Comparison of ENCODE assay signal across 9 mouse cellular contexts in the genomic region with DNA sequence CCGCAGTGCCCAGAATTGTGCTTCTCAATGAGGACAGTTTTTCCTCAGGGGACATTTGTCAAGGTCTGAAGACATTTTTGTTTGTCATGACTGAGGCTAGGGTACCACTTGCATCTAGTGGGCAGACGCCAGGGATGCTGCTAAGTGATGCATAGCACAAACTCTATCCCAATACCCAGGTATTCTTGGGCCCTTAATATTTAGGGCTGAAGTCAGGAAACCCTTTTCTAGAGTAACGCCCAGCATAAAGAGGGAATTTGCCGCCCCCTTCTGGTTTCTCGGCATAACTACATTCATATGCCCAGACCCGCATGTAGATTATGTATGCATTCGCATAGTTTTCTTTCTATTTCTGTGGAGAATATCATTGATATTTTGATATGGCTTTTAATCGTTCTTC. TPM values are rescaled to one million over a fixed set of nuclear protein-coding genes. Genes with fewer than 3 reads are reported as not detected.
A peak's percentile ranks its signal among the peaks of the same experiment; 100 is the strongest.
DNase-seq lines count a peak whose midpoint lies in the region; ATAC-seq and TF ChIP-seq lines count a peak whose summit lies in the region.
"Had no signal": no experiment of that assay in that cellular context is flagged by ENCODE, and none has a peak within 500 bp of the region (broad histone marks: within the 10 kb centered on the region; RNA-seq: fewer than 3 reads in every experiment).

No protein-coding gene starts in this region.

- H3K27ac ChIP-seq in cerebellum, adult 2 months (ENCODE audit: insufficient read depth, low read length): no peak overlapping the region
- H3K27ac ChIP-seq in kidney, embryonic 14.5 days (ENCODE audit: low read depth, low read length): no peak overlapping the region
- no peak overlapping the region for H3K27ac ChIP-seq in lung, postnatal 0 days (ENCODE audit: low read length)

- H3K4me3 ChIP-seq in cerebellum, adult 2 months (replicated peaks; ENCODE audit: insufficient read depth, low read depth, low read length): no peak overlapping the region
- no peak overlapping the region for H3K4me3 ChIP-seq in kidney, embryonic 14.5 days (ENCODE audit: low read length)
- H3K4me3 ChIP-seq in lung, postnatal 0 days (ENCODE audit: low read depth, low read length): no peak overlapping the region

- intact Hi-C loops in heart, postnatal 25 days (cut with DNase I): loop anchor here (2.0 kb wide), 2 partner anchors 62 to 206 kb away; partner anchors contain the start of gene Klhdc9

- ATAC-seq in kidney, embryonic 14.5 days (ENCODE audit: low FRiP score, low TSS enrichment): 0 out of 2 replicates have a peak, but pooled peaks have one; percentile 11
- peak; percentile 19; the same call in 1 of the 2 replicates for ATAC-seq in lung, postnatal 0 days

- TF ChIP-seq POLR2A in cerebellum, adult 2 months (IDR thresholded peaks at IDR 0.05; ENCODE audit: borderline replicate concordance, insufficient read depth, low read length): no peak

- H3K36me3 ChIP-seq in kidney, embryonic 14.5 days (ENCODE audit: control insufficient read depth, insufficient read depth, low read length): no peaks in the 10 kb centered on the region
- no peaks in the 10 kb centered on the region for H3K36me3 ChIP-seq in lung, postnatal 0 days (ENCODE audit: insufficient read depth, low read length)

- TF ChIP-seq CTCF in cerebellum, adult 2 months (IDR thresholded peaks at IDR 0.05; ENCODE audit: borderline replicate concordance, insufficient read depth, low read depth, low read length): peak; percentile 34; the same call in 1 of the 2 replicates
- TF ChIP-seq CTCF in lung, postnatal 0 days (IDR thresholded peaks at IDR 0.05): peak; percentile 80

- H3K9me3 ChIP-seq in kidney, embryonic 14.5 days (ENCODE audit: control insufficient read depth, low read length): no peaks in the 10 kb centered on the region
- no peaks in the 10 kb centered on the region for H3K9me3 ChIP-seq in lung, postnatal 0 days (ENCODE audit: low read length)

- H3K27me3 ChIP-seq in cerebellum, adult 2 months (ENCODE audit: control insufficient read depth, insufficient read depth, low read length): no peaks in the 10 kb centered on the region
- H3K27me3 ChIP-seq in kidney, embryonic 14.5 days (ENCODE audit: control insufficient read depth, insufficient read depth, low read length): no peaks in the 10 kb centered on the region
- H3K27me3 ChIP-seq in lung, postnatal 0 days (replicated peaks; ENCODE audit: insufficient read depth, low read length): no peaks in the 10 kb centered on the region

- H3K4me2 ChIP-seq in kidney, embryonic 14.5 days (replicated peaks; ENCODE audit: low read depth, low read length): no peak overlapping the region
- H3K4me2 ChIP-seq in lung, postnatal 0 days (replicated peaks; ENCODE audit: low read depth, low read length): no peak overlapping the region

- no peak overlapping the region for H3K9ac ChIP-seq in kidney, embryonic 14.5 days (ENCODE audit: low read depth, low read length)
- no peak overlapping the region for H3K9ac ChIP-seq in lung, postnatal 0 days (replicated peaks; ENCODE audit: low read depth)

- DNase-seq in heart, adult 11 months: peak; percentile 57
- no peak for DNase-seq in heart, postnatal 25 days (ENCODE audit: low spot score)
- DNase-seq in Muller cell, postnatal 12 days (ENCODE audit: inconsistent ontology term): peak; percentile 17
- peak; percentile 26 to 36 for DNase-seq in cerebellum, adult 2 months
- DNase-seq in frontal cortex, postnatal 36 days (ENCODE audit: low spot score in 2 of 2): peak; percentile 20 to 29
- DNase-seq in lung, postnatal 0 days (ENCODE audit: low spot score): peak; percentile 77
- peak; percentile 12 for DNase-seq in right cerebral cortex, postnatal 25 days

- no peak for TF ChIP-seq EP300 in lung, postnatal 0 days (IDR thresholded peaks at IDR 0.05)

- 21% methylated on average over 8 of the region's 8 CpGs for WGBS in cerebellum, adult 2 months
- 26% methylated on average over 8 of the region's 8 CpGs for WGBS in kidney, embryonic 14.5 days
- 16% methylated on average over 8 of the region's 8 CpGs for WGBS in lung, postnatal 0 days

- H3K4me1 ChIP-seq in cerebellum, adult 2 months (ENCODE audit: control insufficient read depth, insufficient read depth, low read length): no peaks in the 10 kb centered on the region
- H3K4me1 ChIP-seq in kidney, embryonic 14.5 days (ENCODE audit: control insufficient read depth, insufficient read depth, low read length): no peaks in the 10 kb centered on the region
- H3K4me1 ChIP-seq in lung, postnatal 0 days (ENCODE audit: insufficient read depth, low read depth, low read length): no peaks in the 10 kb centered on the region

RNA-seq across cellular contexts. Expression of gene Cd244a, which starts 7.8 kb away (rescaled TPM):
- total RNA-seq in heart, postnatal 25 days (2021): under 1 TPM; 0.25 to 0.44 TPM
- polyA plus RNA-seq in cerebellum, adult 2 months (2012; rRNA removed): 0.05 TPM in 1 of 2 replicates, not detected in the other
- not detected in 2 replicates for polyA plus RNA-seq in kidney, embryonic 14.5 days (2014; fragmentation: Nextera tagmentation; extraction: Ambion mirVana)
- polyA plus RNA-seq in lung, postnatal 0 days (2015; fragmentation: Nextera tagmentation; extraction: Ambion mirVana): 1.7 and 1.8 TPM in 2 replicates
- total RNA-seq: layer of hippocampus, adult 18-20 months had no signal

RNA-seq across cellular contexts. Expression of gene Itln1, which starts 31.7 kb away (rescaled TPM):
- total RNA-seq in heart, postnatal 25 days (2021): not detected
- not detected in 2 replicates for polyA plus RNA-seq in cerebellum, adult 2 months (2012; rRNA removed)
- not detected in 2 replicates for polyA plus RNA-seq in kidney, embryonic 14.5 days (2014; fragmentation: Nextera tagmentation; extraction: Ambion mirVana)
- polyA plus RNA-seq in lung, postnatal 0 days (2015; fragmentation: Nextera tagmentation; extraction: Ambion mirVana): not detected in 2 replicates
- total RNA-seq: layer of hippocampus, adult 18-20 months had no signal

RNA-seq across cellular contexts. Expression of gene Ly9, which starts 40.4 kb away (rescaled TPM):
- under 1 TPM; 0.22 to 0.39 TPM for total RNA-seq in heart, postnatal 25 days (2021)
- polyA plus RNA-seq in cerebellum, adult 2 months (2012; rRNA removed): 0.14 and 0.16 TPM in 2 replicates
- polyA plus RNA-seq in kidney, embryonic 14.5 days (2014; fragmentation: Nextera tagmentation; extraction: Ambion mirVana): not detected in 2 replicates
- 0.55 and 0.84 TPM in 2 replicates for polyA plus RNA-seq in lung, postnatal 0 days (2015; fragmentation: Nextera tagmentation; extraction: Ambion mirVana)
